Mouse (Mus musculus) neutrophil, adult 5-6 weeks (primary cell): Measurements from ENCODE around the gene Gabrg3. TPM values are rescaled to one million over a fixed set of nuclear protein-coding genes. Genes with fewer than 3 reads are reported as not detected.

Source experiments
- ATAC-seq: fragments of 151-379, 151-347 bp; 2 replicates; pipeline ENCODE4 v1.8.0; 2017; ENCODE audit warnings: mild to moderate bottlenecking, moderate TSS enrichment; ENCODE audit not compliant: insufficient number of reproducible peaks, poor library complexity, low FRiP score, severe bottlenecking; ENCODE audit errors: extremely low read depth
- total RNA-seq: library from RNA; stranded (forward); fragments of 200-1000 nt; gene quantifications from 2 replicates; pipeline ENCODE4 v1.2.3, GENCODE M21; 2017

The Gabrg3 gene
- total RNA-seq, 1 experiment from 2014 or later, result 0.58 TPM

- ATAC-seq, result no peak
These were observed 543.4 kb downstream of the Gabrg3 start for GRCm38 (mm10) chr7:56843565-56843964.

- no peak for ATAC-seq
These were observed 561.5 kb downstream of the Gabrg3 start for GRCm38 (mm10) chr7:56825446-56825845.

- ATAC-seq, result no peak
These were observed 585.1 kb downstream of the Gabrg3 start for GRCm38 (mm10) chr7:56801841-56802240.

GRCm38 (mm10) chr7:56779122-56779521, 607.9 kb downstream of the Gabrg3 start:
- no peak for ATAC-seq

- no peak for ATAC-seq
These were observed 618.8 kb downstream of the Gabrg3 start for GRCm38 (mm10) chr7:56768216-56768615.

- no peak for ATAC-seq
These were observed 619.2 kb downstream of the Gabrg3 start for GRCm38 (mm10) chr7:56767796-56768195.

- ATAC-seq, result no peak
These were observed 621.2 kb downstream of the Gabrg3 start for GRCm38 (mm10) chr7:56765612-56766445.

- ATAC-seq, result no peak
These were observed 657.8 kb downstream of the Gabrg3 start for GRCm38 (mm10) chr7:56729225-56729624.

Other genes with a start within 250 kb of the Gabrg3 start
- gene Gabrb3, start 32.5 kb upstream of the Gabrg3 start, total RNA-seq, result 1.5 TPM in 1 of 2 replicates, not detected in the other
- gene Gabra5, start 122.9 kb upstream of the Gabrg3 start, total RNA-seq, result not detected in 2 replicates